Mouse (Mus musculus): ENCODE data around the gene Osbpl3. TPM values are rescaled to one million over a fixed set of nuclear protein-coding genes. Genes with fewer than 3 reads are reported as not detected.
A peak's percentile ranks its signal among the peaks of the same experiment; 100 is the strongest.

Osbpl3 gene
- total RNA-seq, 2 experiments from 2014 or later: 17.3 to 19.6 TPM

GRCm38 (mm10) chr6:50377742-50378720 lies 78.0 kb downstream of the Osbpl3 start:
- no peak for DNase-seq (ENCODE audit: low spot score in 2 of 2)

DNA sequence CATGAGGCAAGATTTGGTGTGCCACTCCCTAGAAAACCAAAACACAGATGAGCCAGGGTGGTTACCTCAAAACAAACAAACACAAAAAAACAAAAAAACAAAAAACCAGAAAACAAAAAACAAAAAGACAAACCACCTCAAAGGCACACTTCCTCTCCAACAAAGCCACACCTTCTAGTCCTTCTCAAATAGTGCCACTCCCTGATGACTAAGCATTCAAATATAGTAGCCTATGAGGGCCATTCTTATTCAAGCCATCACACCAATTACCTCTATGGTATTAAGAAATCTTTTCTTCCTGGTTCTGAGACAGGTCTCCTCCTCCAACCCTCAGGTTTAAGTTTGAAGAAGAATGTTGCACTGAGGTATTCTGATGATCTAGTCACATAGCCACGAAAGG lies 79.3 kb downstream of the Osbpl3 start:
- DNase-seq (ENCODE audit: low spot score in 2 of 2): no peak

DNA sequence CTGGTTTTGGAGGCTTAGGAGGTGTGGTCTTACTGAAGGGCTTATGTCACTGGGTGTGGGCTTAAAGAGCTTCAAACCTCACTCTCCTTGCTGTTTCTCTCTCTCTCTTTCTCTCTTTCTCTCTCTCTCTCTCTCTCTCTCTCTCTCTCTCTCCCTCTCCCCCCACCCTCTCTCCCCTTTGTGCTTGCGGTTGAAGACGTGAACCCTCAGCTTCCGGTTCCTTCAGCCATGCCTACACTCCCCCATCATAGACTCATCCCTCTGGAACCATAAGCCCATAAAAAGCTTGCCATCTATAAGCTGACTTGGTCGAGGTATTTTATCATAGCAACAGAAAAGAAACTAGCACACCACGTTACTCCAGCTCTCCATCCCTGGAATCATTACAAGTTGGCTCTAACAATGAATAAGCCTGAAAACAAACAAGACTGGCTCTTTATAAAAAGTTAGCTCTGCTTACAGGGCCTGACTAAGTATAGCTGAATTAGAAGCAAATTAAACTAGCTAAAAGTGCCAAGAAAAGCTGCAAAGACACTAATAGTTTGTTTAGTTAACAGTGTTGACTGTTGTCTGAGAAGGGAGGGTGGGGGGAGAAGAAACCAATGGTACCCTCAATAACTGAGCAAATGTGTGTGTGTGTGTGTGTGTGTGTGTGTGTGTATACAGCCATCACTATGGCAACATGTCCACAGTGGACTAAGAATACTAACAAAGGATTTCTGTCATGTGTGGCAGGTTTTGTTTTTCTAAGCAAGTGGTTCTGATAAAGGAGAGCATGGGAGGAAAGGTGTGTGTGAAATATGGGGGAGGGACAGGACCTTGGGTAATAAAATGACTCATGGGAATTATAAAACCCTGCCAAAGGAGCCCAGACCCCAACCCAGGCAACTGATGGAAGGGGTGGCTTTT lies 83.2 kb downstream of the Osbpl3 start:
- DNase-seq (ENCODE audit: low spot score in 2 of 2): no peak

GRCm38 (mm10) chr6:50371501-50372086 lies 84.4 kb downstream of the Osbpl3 start:
- DNase-seq (ENCODE audit: low spot score in 2 of 2): no peak

- no peak for DNase-seq (ENCODE audit: low spot score in 2 of 2)
Measured at GRCm38 (mm10) chr6:50368502-50369292, 87.3 kb downstream of the Osbpl3 start.

DNA sequence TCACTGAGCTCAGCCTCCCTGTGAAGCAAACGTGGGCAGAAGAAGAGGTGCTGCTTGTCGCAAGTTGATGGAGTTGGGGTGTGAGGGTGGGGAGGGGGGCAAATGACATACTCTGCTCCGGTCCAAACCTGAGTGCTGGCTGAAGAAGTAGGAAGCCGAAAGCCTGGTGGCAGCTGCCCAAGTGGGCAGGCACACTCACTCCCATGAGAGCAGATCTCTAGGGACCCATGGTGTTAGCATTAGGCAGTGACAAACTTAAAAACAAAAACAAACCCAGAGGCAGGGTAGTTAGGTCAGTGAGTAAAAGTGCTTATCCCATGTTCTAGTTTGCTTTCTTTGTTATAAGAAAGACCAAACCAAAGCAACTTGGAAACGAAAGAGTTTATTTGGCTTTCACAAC lies 88.2 kb downstream of the Osbpl3 start:
- DNase-seq (ENCODE audit: low spot score in 2 of 2): no peak

DNA sequence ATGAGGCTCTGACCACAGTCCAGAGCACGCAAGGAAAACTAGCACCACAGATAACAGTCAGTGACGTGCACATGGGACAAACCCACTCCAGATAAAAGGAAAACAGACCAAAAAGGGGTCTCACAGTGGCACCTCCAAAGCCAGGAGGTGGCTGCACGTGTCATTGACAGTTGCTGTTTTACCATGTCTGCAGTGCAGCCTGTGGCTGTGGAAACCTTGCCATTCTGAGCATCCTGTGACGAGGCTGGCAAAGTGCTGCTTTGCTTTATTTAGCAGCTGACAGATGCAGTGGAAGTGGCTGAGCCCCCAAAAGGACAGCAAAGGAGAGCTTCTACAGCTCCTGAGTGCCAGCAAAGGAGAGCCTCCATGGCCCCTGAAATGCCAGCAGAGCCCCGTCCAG lies 89.3 kb downstream of the Osbpl3 start:
- peak in 1 of 2 experiments; percentile 59 for DNase-seq (ENCODE audit: low spot score in 2 of 2)

DNA sequence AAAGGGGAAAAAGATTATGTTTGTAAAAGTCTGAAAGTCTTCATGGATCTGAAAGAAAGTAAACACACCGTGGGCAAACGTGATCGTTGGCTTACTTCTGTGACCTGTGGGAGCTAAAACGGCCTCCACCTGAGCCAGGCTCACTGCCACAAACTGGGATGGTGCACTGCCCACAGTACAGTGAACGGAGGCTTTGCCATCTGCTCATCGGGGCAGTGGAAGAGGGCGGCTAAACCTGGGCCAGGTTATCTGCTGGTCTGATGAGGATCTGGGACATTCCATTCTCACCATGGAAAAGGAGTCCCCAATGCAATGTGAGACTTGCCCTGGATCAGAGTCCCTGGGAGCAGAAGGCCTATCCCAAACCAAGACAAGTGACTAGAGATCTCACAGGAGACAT lies 89.7 kb downstream of the Osbpl3 start:
- DNase-seq (ENCODE audit: low spot score in 2 of 2): no peak

DNA sequence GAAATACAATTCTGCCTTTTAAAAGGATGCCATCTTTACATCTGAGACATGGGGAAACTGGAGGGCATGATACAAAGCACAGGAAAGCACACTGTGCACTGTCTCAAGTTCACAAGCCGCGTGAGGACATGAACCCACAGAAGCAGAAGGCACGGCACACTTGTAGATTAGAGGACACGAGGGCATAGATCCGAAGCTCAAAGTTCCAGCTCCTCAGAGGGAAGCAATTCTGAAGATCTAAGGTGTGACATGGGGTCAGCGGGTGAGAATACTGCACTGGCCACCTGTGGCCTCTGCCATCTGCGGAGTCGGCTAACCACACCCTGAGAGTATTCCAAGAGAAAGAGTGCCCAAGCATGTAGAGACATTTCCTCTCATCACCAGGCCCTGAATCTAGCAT lies 91.6 kb downstream of the Osbpl3 start:
- no peak for DNase-seq (ENCODE audit: low spot score in 2 of 2)

DNA sequence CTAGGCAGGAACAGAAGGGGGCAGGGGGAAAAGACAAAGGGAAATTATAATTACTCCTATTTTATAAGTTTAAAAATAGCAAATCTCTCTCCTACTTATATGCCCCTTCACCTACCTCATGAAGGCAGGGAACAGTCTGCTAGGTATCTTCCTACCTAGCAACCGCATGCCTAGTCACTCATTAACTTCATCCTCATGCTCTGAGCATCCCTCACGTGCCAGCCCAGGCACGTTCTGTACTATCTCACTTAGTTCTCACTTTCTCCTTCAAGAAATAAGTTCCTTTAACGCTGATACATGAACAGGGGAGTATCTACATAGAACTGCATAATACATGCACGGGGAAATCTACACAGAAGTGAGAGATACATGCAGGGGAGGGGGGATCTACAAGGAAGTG lies 92.6 kb downstream of the Osbpl3 start:
- DNase-seq (ENCODE audit: low spot score in 2 of 2): no peak

- DNase-seq (ENCODE audit: low spot score in 2 of 2): peak in 1 of 2 experiments; percentile 16
Measured at GRCm38 (mm10) chr6:50362704-50363261, 93.2 kb downstream of the Osbpl3 start.

DNA sequence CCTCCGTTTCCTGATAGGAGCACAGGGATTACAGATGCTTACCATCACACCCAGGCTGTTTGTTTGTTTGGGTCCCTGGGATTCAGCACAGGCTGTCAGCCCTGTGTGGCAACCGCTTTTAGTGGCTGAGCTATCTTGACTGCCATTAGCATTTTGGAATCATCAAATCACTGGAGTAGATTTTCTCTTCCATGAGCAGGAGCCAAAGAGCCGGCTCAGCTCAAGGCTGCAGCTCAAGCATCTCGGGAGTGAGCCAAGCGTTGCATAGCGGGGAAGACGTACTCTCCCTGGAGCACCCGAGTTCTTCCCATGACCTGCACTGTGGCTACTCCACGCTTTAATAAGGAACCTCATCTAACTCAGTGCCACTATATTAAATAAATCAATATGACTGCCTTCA lies 93.8 kb downstream of the Osbpl3 start:
- DNase-seq (ENCODE audit: low spot score in 2 of 2): no peak

- DNase-seq (ENCODE audit: low spot score in 2 of 2): peak; percentile 37 to 39
Measured at GRCm38 (mm10) chr6:50358104-50358679, 97.8 kb downstream of the Osbpl3 start.

DNA sequence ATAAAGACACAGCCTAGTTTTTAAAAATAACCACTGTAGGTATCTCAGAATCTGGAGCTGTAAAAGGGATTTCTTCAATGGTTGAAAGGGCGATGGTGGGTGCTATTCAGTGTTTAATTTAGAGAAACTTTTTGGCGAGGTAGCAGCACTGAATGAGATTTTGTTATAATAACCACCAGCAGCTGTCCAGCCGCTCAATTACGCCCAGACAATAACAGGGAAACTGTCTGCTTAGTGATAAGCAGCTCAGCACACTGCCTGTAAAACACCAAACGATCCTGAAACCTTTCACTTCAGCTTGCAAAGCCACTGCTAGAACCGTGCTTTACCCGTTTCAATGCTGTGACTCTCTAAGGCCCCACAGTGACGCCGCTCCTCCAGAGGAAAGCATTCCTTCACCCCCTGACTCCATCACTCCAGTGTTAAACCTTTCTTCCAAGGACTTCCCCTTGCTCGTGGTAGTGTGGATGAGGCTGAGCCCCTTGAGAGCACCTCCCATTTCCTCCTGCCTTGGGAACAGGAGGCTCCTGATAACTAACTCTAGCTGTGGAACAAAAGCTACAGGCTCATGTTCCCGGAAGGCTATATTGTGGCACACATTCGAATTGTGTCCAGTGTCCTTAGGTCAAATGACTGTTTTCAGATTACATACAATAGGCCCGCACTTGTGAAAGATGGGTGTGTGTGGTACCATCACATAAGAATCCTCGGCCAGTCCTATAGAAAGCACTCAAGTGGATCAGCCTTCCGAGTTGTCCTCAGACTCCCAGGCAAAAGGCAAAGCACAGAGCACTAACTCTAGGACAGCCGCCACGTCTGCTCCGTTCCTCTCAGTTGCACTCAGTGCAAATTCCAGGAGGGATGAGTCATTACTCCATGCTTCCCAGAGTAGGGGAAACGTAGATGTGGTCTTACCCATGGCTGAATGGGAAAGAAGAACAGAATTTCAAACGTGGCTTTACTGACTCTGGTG lies 101.0 kb downstream of the Osbpl3 start:
- no peak for DNase-seq (ENCODE audit: low spot score in 2 of 2)

- no peak for DNase-seq (ENCODE audit: low spot score in 2 of 2)
Measured at GRCm38 (mm10) chr6:50352812-50353211, 103.2 kb downstream of the Osbpl3 start.

- no peak for DNase-seq (ENCODE audit: low spot score in 2 of 2)
Measured at GRCm38 (mm10) chr6:50350911-50351310, 105.1 kb downstream of the Osbpl3 start.

DNA sequence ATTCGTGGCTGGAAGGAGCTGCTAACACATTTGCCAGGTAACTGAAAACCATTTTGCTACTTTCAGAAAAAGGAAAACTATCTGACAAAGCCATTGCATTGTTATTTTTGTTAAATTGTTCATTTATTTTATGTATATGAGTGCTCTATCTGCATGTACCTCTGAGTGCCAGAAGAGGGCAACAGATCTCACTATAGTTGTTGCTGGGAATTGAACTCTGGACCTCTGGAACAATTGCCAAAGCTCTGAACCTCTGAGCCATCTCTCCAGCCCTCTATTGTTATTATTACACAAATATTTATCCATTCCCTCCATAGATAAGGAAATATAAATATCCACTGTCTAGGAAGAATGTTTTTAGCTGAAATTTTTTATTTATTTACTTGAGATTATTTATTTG lies 107.4 kb downstream of the Osbpl3 start:
- DNase-seq (ENCODE audit: low spot score in 2 of 2): no peak

GRCm38 (mm10) chr6:50346204-50346603 lies 109.8 kb downstream of the Osbpl3 start:
- no peak for DNase-seq (ENCODE audit: low spot score in 2 of 2)
